Mouse (Mus musculus): ENCODE data around the gene Lrrc8c. TPM values are rescaled to one million over a fixed set of nuclear protein-coding genes. Genes with fewer than 3 reads are reported as not detected.

The Lrrc8c gene
- 58.4 TPM for polyA plus RNA-seq (2017; shearing (Covaris generic))

GRCm38 (mm10) chr5:105519096-105519975 is at the start of gene Lrrc8c:
Gene Lrrc8c, plus strand, starts transcription at chr5:105519388.

Other genes with a start within 250 kb of the Lrrc8c start
- 22.6 TPM for gene Gm43302, start 225.7 kb upstream of the Lrrc8c start, polyA plus RNA-seq (2017; shearing (Covaris generic))
- gene Gbp6, start 225.7 kb upstream of the Lrrc8c start, polyA plus RNA-seq (2017; shearing (Covaris generic)) = 318 TPM
- gene Lrrc8b, start 103.6 kb upstream of the Lrrc8c start, polyA plus RNA-seq (2017; shearing (Covaris generic)) = 1.2 TPM
- gene Lrrc8d, start 180.6 kb downstream of the Lrrc8c start, polyA plus RNA-seq (2017; shearing (Covaris generic)) = 16.7 TPM